Mouse (Mus musculus) ES-E14 (cell line): ENCODE data around the gene Gm11733. TPM values are rescaled to one million over a fixed set of nuclear protein-coding genes. Genes with fewer than 3 reads are reported as not detected.

Experiments
- DNase-seq: peaks from one replicate; pipeline ENCODE4 v3.0.0-alpha.2; 2013; ENCODE audit warnings: low read depth, low spot score
- H3K27ac ChIP-seq: 2 replicates; pipeline ENCODE4 v1.5.1; 2012; ENCODE audit warnings: low read depth, mild to moderate bottlenecking, low read length, moderate library complexity, mixed read lengths; ENCODE audit not compliant: poor library complexity, insufficient read depth, severe bottlenecking
- H3K36me3 ChIP-seq: 2 replicates; pipeline ENCODE4 v1.6.1; 2012; ENCODE audit warnings: mild to moderate bottlenecking, low read length, moderate library complexity, mixed read lengths; ENCODE audit not compliant: control insufficient read depth, poor library complexity, insufficient read depth, severe bottlenecking
- H3K4me1 ChIP-seq, 2 experiments: fragments of 150-350 bp in 1 of 2; sonication (generic) in 1 of 2; 2 replicates each; pipeline ENCODE4 v1.6.1; 2012; ENCODE audit warnings: low read length in 2 of 2, mild to moderate bottlenecking in 1 of 2, mixed read lengths in 1 of 2; ENCODE audit not compliant: control insufficient read depth in 2 of 2, insufficient read depth in 2 of 2, poor library complexity in 1 of 2
- H3K4me3 ChIP-seq, 2 experiments: fragments of 150-350 bp in 1 of 2; sonication (generic) in 1 of 2; 2 replicates each; pipeline ENCODE4 v1.5.1; 2012; ENCODE audit warnings: low read length in 2 of 2, low read depth in 1 of 2, mild to moderate bottlenecking in 1 of 2, mixed read lengths in 1 of 2; ENCODE audit not compliant: insufficient read depth in 1 of 2, poor library complexity in 1 of 2, severe bottlenecking in 1 of 2
- H3K9ac ChIP-seq: 2 replicates; pipeline ENCODE4 v1.6.1; 2012; ENCODE audit warnings: low read depth, mild to moderate bottlenecking, low read length, mixed read lengths; ENCODE audit not compliant: poor library complexity, insufficient read depth, severe bottlenecking
- H3K9me3 ChIP-seq: fragments of 150-350 bp; sonication (generic); 2 replicates; pipeline ENCODE4 v1.6.1; 2012; ENCODE audit warnings: low read depth, mild to moderate bottlenecking, low read length; ENCODE audit not compliant: control insufficient read depth, insufficient read depth
- CHD2 ChIP-seq: IDR thresholded peaks from 2 replicates; pipeline ENCODE4 v1.6.1; 2014; ENCODE audit warnings: mild to moderate bottlenecking, low read depth, low read length, inconsistent platforms
- HCFC1 ChIP-seq: IDR thresholded peaks from 2 replicates; pipeline ENCODE4 v1.6.1; 2012; ENCODE audit warnings: low read length, inconsistent platforms, borderline replicate concordance; ENCODE audit not compliant: insufficient read depth
- MAFK ChIP-seq: IDR thresholded peaks from 2 replicates; pipeline ENCODE4 v1.6.1; 2014; ENCODE audit warnings: mild to moderate bottlenecking, low read depth, low read length, inconsistent platforms; ENCODE audit not compliant: insufficient read depth
- ZC3H11A ChIP-seq: IDR thresholded peaks from 2 replicates; pipeline ENCODE4 v1.6.1; 2012; ENCODE audit warnings: low read depth, mild to moderate bottlenecking, inconsistent platforms, low read length, borderline replicate concordance
- ZNF384 ChIP-seq: IDR thresholded peaks from 2 replicates; pipeline ENCODE4 v1.6.1; 2012; ENCODE audit warnings: low read depth, low read length, inconsistent platforms
- in situ Hi-C, 2 experiments: fragments of 600-800 bp; cut with MboI; formaldehyde crosslinking; loops; one replicate each; pipeline ENCODE4 v1.15.1; 2025; ENCODE audit warnings: low sequenced_read_pairs in 2 of 2, inconsistent platforms in 1 of 2; ENCODE audit not compliant: unreplicated experiment in 2 of 2
- total RNA-seq: library from RNA; depleted of rRNA; stranded (reverse); fragments of 300-350 nt; gene quantifications from 2 replicates; pipeline ENCODE4 v1.2.3, GENCODE M21; 2012

The Gm11733 gene
- total RNA-seq, 1 experiment: not detected

DNA sequence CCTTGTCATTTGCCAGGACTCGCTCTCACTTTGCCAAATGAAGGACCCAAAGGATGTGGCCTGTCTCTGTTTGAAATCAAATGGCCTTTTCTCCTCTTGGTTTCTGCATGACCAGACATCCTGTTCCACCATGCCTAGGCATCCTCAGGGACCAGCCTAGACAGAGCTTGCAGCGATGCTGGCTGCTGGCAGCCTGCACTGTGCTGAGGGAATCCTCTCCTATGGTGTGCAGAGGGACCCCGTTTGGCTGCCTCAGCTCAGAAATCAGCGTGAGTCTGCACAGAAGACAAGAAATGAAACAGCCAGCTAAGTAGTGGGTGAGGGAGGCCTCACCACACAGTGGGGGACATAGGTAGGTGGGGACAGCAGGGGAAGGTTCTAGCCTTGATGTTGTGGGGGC, 12.6 kb downstream of the Gm11733 start:
- H3K27ac ChIP-seq: no peak overlapping the region
- H3K4me1 ChIP-seq: peaks cover 4 to 8% of the 10 kb centered on the region in 2 experiments; a peak in 2 of 4 replicates
- H3K9me3 ChIP-seq: peaks cover 6% of the 10 kb centered on the region; the same call in 1 of the 2 replicates
- no peak overlapping the region for H3K4me3 ChIP-seq
- DNase-seq: no peak
- in situ Hi-C loops: no loop called here
- TF ChIP-seq HCFC1 (no peak), ZC3H11A (no peak), CHD2 (no peak), MAFK (no peak), ZNF384 (no peak)
- H3K9ac ChIP-seq: no peak overlapping the region
- no peaks in the 10 kb centered on the region for H3K36me3 ChIP-seq

- Histone ChIP-seq H3K9ac (no peak overlapping the region), H3K36me3 (no peaks in the 10 kb centered on the region), H3K9me3 (peaks cover 6% of the 10 kb centered on the region; the same call in 1 of the 2 replicates), H3K27ac (no peak overlapping the region), H3K4me3 (no peak overlapping the region), H3K4me1 (peaks cover 2 to 4% of the 10 kb centered on the region in 2 experiments; a peak in 1 of 4 replicates)
- no peak for DNase-seq
- TF ChIP-seq HCFC1 (no peak), ZC3H11A (no peak), CHD2 (no peak), MAFK (no peak), ZNF384 (no peak)
- in situ Hi-C loops: no loop called here
Measured at GRCm38 (mm10) chr11:117497256-117498136, 13.3 kb downstream of the Gm11733 start.

GRCm38 (mm10) chr11:117498137-117498511, 14.0 kb downstream of the Gm11733 start:
- H3K27ac ChIP-seq: no peak overlapping the region
- DNase-seq: no peak
- in situ Hi-C loops: no loop called here
- peaks cover 6% of the 10 kb centered on the region; the same call in 1 of the 2 replicates for H3K9me3 ChIP-seq
- H3K4me1 ChIP-seq: 0 out of 4 replicates have a peak, but pooled peaks cover 0 to 2% of the 10 kb centered on the region in 2 experiments
- no peak for TF ChIP-seq CHD2
- TF ChIP-seq MAFK: no peak
- TF ChIP-seq ZC3H11A: no peak
- H3K9ac ChIP-seq: no peak overlapping the region
- no peak overlapping the region for H3K4me3 ChIP-seq
- H3K36me3 ChIP-seq: no peaks in the 10 kb centered on the region

GRCm38 (mm10) chr11:117508972-117509371, 24.8 kb downstream of the Gm11733 start:
- Histone ChIP-seq H3K4me1 (peaks cover 0 to 2% of the 10 kb centered on the region in 2 experiments; a peak in 1 of 4 replicates), H3K36me3 (no peaks in the 10 kb centered on the region), H3K27ac (no peak overlapping the region), H3K9me3 (peaks cover 4% of the 10 kb centered on the region), H3K4me3 (no peak overlapping the region), H3K9ac (no peak overlapping the region)
- TF ChIP-seq ZC3H11A: no peak
- TF ChIP-seq MAFK: no peak
- TF ChIP-seq CHD2: no peak
- TF ChIP-seq ZNF384: no peak
- TF ChIP-seq HCFC1: no peak
- no peak for DNase-seq
- in situ Hi-C loops: no loop called here
